Mouse (Mus musculus) cortical plate, adult 2 months (tissue): ENCODE measurements around the gene Timm9. TPM values are rescaled to one million over a fixed set of nuclear protein-coding genes. Genes with fewer than 3 reads are reported as not detected.
A peak's percentile ranks its signal among the peaks of the same experiment; 100 is the strongest.

Source experiments
- H3K27ac ChIP-seq: fragments of 200-500 bp; 2 replicates; pipeline ENCODE4 v1.5.1; 2012; ENCODE audit warnings: low read length, control low read depth, inconsistent platforms; ENCODE audit not compliant: insufficient read depth
- H3K4me1 ChIP-seq: fragments of 200-500 bp; 2 replicates; pipeline ENCODE4 v1.6.1; 2011; ENCODE audit warnings: low read length; ENCODE audit not compliant: control insufficient read depth, insufficient read depth
- H3K4me3 ChIP-seq: fragments of 200-500 bp; 2 replicates; pipeline ENCODE4 v1.5.1; 2011; ENCODE audit warnings: mild to moderate bottlenecking, low read length, control low read depth; ENCODE audit not compliant: insufficient read depth
- CTCF ChIP-seq: fragments of 200-500 bp; IDR thresholded peaks from 2 replicates; pipeline ENCODE4 v1.5.1; 2011; ENCODE audit warnings: mild to moderate bottlenecking, control low read depth, low read length; ENCODE audit not compliant: insufficient read depth; ENCODE audit errors: extremely low read depth
- POLR2A ChIP-seq: fragments of 200-500 bp; IDR thresholded peaks from 2 replicates; pipeline ENCODE4 v1.6.1; 2011; ENCODE audit warnings: mild to moderate bottlenecking, low read length, control low read depth; ENCODE audit not compliant: insufficient read depth; ENCODE audit errors: extremely low read depth
- polyA plus RNA-seq: library from polyadenylated mRNA; depleted of rRNA; stranded (reverse); fragments of >200 nt; gene quantifications from 2 replicates; pipeline ENCODE4 v1.2.3, GENCODE M21; 2012; rRNA removed

Gene Timm9
- 78.9 and 85.0 TPM in 2 replicates for polyA plus RNA-seq

DNA sequence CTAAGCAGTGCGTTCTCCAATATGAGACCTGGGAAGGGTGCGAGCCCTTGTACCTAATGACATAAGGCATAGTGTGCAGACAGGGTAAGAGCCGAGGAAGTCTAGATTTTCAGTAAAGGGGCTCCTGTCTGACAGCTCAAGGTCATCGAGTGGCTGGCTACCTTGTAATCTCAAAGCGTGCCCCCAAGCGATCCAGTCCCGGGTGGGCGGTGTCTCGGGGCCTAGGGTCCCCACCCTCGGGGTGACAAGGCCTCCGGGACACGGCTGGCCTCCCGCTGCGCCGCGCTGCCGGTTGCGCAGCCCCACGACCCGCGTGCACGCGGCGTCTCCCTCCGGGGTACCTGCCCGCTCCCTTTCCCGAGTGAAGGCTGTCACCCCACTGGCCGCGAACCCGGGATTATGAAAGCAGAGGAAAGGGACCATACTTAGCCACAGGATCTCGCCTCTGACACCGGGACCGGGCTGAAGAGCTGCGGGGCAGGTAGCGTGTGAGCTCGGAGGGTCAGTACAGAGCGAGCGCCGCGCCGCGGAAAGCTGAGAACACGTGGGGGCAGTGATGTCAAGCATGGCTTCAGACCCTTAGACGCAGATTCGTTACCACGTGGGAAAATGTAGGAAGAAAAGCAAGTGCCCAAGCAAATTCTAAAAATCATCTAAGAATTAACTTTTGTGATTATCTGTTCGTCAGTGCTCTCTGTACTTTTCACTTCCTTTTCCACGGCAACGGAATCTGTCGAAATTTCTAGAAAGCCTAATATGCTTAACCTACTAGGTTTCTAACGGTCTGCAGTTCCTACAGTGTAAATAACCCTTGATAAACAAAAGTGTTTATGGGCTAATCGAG is at the start of gene Timm9, which contains the start of gene 2700049A03Rik:
Gene Timm9, minus strand, starts transcription at position 555 of the 844 bp plus-strand sequence.
Gene 2700049A03Rik, plus strand, starts transcription at position 719 of the 844 bp plus-strand sequence.
- TF ChIP-seq CTCF (no peak), POLR2A (peak; percentile 92)
- H3K4me3 ChIP-seq, result peak within 1 kb of the TSS; percentile 82
- H3K27ac ChIP-seq, result no peak within 1 kb of the TSS
- H3K4me1 ChIP-seq, result peaks cover 2% of the 10 kb centered on the region; the same call in 1 of the 2 replicates

- Histone ChIP-seq H3K27ac (no peak overlapping the region), H3K4me1 (no peaks in the 10 kb centered on the region), H3K4me3 (no peak overlapping the region)
- TF ChIP-seq CTCF (no peak), POLR2A (no peak)
Observed at GRCm38 (mm10) chr12:71184396-71184795, 47.9 kb upstream of the Timm9 start.

DNA sequence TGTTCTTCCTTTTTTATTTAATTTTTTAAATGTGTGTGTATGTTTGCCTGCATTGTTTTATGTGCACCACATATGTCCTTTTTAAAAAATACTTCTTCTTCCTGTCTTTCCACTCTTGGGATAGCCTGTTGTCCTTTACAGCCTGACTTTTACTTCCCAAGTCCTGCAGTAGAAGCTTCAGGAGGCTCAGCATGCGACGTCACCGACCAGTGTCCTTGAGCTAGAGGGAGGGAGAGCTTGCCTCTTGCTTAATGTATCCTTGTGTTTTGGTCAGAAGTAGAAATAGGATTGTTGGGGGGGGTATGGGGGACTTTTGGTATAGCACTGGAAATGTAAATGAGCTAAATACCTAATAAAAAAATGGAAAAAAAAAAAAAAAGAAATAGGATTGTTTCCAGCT is 47.3 kb upstream of the Timm9 start:
- no peak overlapping the region for H3K4me3 ChIP-seq
- no peak overlapping the region for H3K27ac ChIP-seq
- no peaks in the 10 kb centered on the region for H3K4me1 ChIP-seq
- TF ChIP-seq CTCF (no peak), POLR2A (no peak)

GRCm38 (mm10) chr12:71169911-71170310 is 33.4 kb upstream of the Timm9 start:
- H3K4me3 ChIP-seq, result no peak overlapping the region
- no peak for TF ChIP-seq CTCF
- TF ChIP-seq POLR2A, result no peak
- H3K4me1 ChIP-seq, result no peaks in the 10 kb centered on the region
- no peak overlapping the region for H3K27ac ChIP-seq

DNA sequence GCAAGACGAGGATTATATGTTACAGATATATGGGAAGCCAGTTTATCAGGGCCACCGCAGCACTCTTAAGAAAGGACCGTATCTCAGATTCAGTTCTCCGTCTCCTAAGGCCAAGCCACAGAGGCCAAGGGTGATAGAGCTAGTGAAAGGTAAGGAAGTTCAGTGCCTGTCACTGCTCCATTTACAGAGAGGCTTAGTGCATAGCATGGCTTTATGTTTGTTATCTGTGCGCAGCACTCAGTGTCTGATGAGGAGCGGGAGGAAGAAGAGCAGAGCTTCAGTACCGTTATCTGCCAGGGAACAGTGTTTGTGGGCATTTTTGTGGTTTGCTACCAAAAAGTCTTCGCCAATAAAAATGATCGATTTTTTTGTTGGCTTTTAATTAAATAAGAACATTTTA is 27.9 kb upstream of the Timm9 start:
- no peak overlapping the region for H3K27ac ChIP-seq
- no peak for TF ChIP-seq POLR2A
- no peak for TF ChIP-seq CTCF
- H3K4me3 ChIP-seq, result no peak overlapping the region
- H3K4me1 ChIP-seq, result no peaks in the 10 kb centered on the region

DNA sequence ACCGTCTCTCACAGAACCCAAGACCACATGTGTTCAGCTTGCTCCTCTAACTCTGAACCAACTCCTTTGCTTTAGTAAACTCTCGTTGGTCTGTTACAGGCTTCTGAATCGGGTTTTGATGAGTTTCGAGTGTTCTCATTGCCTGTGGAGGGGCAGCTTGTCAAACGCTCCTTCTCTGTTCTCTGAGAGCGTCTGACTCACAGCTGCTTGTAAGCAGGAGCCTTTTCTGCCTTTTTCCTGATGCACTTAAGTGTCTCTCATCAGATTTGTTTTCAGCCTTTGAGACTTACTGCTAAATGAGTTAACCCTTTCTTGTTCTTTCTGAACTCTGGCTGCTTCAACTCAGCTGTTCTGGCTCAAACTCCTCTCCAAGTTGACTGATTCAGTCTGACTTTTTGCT is 21.5 kb upstream of the Timm9 start:
- Histone ChIP-seq H3K4me3 (no peak overlapping the region), H3K4me1 (no peaks in the 10 kb centered on the region), H3K27ac (no peak overlapping the region)
- TF ChIP-seq CTCF, result no peak
- TF ChIP-seq POLR2A, result no peak

DNA sequence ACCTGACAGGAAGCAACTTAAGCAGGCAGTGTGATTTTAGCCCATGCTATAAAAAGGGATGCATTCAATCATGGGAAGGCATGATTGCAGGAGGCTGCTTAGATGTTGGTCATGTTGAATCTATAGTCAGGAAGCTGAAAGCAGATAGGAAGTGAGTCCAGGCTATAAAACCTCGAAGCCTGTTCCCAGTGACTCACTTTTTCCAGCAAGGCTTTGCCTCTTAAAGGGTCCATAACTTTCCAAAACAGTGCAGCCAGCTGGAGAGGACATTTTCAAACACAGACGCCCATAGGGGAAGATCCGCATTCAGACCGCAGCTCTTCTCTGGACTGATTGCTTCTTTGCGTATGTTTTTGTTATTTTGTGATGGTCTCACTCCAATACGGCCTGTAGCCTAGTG is 18.5 kb upstream of the Timm9 start:
- Histone ChIP-seq H3K4me1 (no peaks in the 10 kb centered on the region), H3K27ac (no peak overlapping the region), H3K4me3 (no peak overlapping the region)
- TF ChIP-seq POLR2A (no peak), CTCF (no peak)

- Histone ChIP-seq H3K4me1 (no peaks in the 10 kb centered on the region), H3K4me3 (no peak overlapping the region), H3K27ac (no peak overlapping the region)
- no peak for TF ChIP-seq POLR2A
- no peak for TF ChIP-seq CTCF
Observed at GRCm38 (mm10) chr12:71150167-71150566, 13.7 kb upstream of the Timm9 start.

GRCm38 (mm10) chr12:71149456-71149855 is 13.0 kb upstream of the Timm9 start:
- TF ChIP-seq CTCF (no peak), POLR2A (no peak)
- Histone ChIP-seq H3K4me1 (no peaks in the 10 kb centered on the region), H3K27ac (no peak overlapping the region), H3K4me3 (no peak overlapping the region)

GRCm38 (mm10) chr12:71148801-71149200 is 12.3 kb upstream of the Timm9 start:
- no peaks in the 10 kb centered on the region for H3K4me1 ChIP-seq
- no peak overlapping the region for H3K27ac ChIP-seq
- TF ChIP-seq POLR2A, result no peak
- no peak for TF ChIP-seq CTCF
- no peak overlapping the region for H3K4me3 ChIP-seq

DNA sequence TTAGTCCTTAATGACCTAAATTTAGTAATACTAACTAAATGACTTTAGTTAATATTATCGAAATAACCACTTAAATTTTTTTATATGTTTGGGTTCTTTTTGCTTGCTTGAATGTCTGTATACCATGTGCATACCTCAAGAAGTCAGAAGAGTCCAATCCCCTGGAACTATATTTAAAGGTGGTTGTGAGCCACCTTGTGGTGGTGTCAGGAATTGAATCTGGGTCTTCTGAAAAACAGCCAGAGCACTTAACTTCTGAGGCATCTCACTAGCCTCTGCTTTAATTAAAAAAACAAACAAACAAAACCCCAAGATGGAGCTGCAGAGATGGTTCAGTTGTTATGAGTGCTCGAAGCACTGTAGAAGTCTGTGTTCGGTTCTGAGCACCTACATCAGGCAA is 11.2 kb upstream of the Timm9 start:
- no peak overlapping the region for H3K4me3 ChIP-seq
- no peak for TF ChIP-seq POLR2A
- TF ChIP-seq CTCF, result peak; percentile 34; the same call in 1 of the 2 replicates
- H3K4me1 ChIP-seq, result no peaks in the 10 kb centered on the region
- H3K27ac ChIP-seq, result no peak overlapping the region
